Mouse (Mus musculus) layer of hippocampus, adult 6 months (tissue): ENCODE measurements around the gene Vps39. TPM values are rescaled to one million over a fixed set of nuclear protein-coding genes. Genes with fewer than 3 reads are reported as not detected.

ENCODE experiments used
- long read RNA-seq, 2 experiments: library from polyadenylated mRNA; unstranded; transcript quantifications; one replicate each; pipeline ENCODE4 v2.0.0; 2019 to 2020
- polyA plus RNA-seq: library from polyadenylated mRNA; unstranded; fragments of <200 nt; fragmentation: Nextera tagmentation; gene quantifications from 2 replicates; pipeline ENCODE4 v1.2.3, GENCODE M21; 2021

Vps39 gene
- polyA plus RNA-seq: 25.0 and 26.8 TPM in 2 replicates
- long read RNA-seq, experiment 1, full-length matches to known transcripts: 10 of 26 reads
- long read RNA-seq, experiment 1, partial matches to known transcripts: 5 of 26 reads
- long read RNA-seq, experiment 1, other reads (novel, unspliced or antisense): 11 of 26 reads
- long read RNA-seq, experiment 2, full-length matches to known transcripts: 110 of 154 reads
- long read RNA-seq, experiment 2, partial matches to known transcripts: 13 of 154 reads
- long read RNA-seq, experiment 2, other reads (novel, unspliced or antisense): 31 of 154 reads

GRCm38 (mm10) chr2:120352682-120353646 is at the start of gene Vps39:
Vps39 (minus strand) TSS chr2:120353137.

GRCm38 (mm10) chr2:120313976-120314375 is 39.0 kb downstream of the Vps39 start, which contains the start of gene Pla2g4f:
Pla2g4f (minus strand) TSS chr2:120314165.

GRCm38 (mm10) chr2:120288995-120289394 is 63.9 kb downstream of the Vps39 start, which contains the start of gene Pla2g4d:
Pla2g4d (minus strand) TSS chr2:120289197.

Other genes starting within 250 kb of the Vps39 start
- gene Ehd4, start 198.5 kb downstream of the Vps39 start, polyA plus RNA-seq: 7.5 and 8.0 TPM in 2 replicates
- gene Pla2g4e, start 107.8 kb downstream of the Vps39 start, polyA plus RNA-seq: 1.4 and 2.5 TPM in 2 replicates
- 0.04 TPM in 1 of 2 replicates, not detected in the other for gene Pla2g4d, start 63.9 kb downstream of the Vps39 start, polyA plus RNA-seq
- not detected in 2 replicates for gene Pla2g4f, start 39.0 kb downstream of the Vps39 start, polyA plus RNA-seq
- gene Ganc, start 50.8 kb upstream of the Vps39 start, polyA plus RNA-seq: 4.7 and 5.8 TPM in 2 replicates
- 2.5 and 4.1 TPM in 2 replicates for gene Tmem87a, start 51.0 kb upstream of the Vps39 start, polyA plus RNA-seq
- gene Capn3, start 102.9 kb upstream of the Vps39 start, polyA plus RNA-seq: 10.4 TPM in 2 replicates
- 98.4 and 110 TPM in 2 replicates for gene Zfp106, start 210.7 kb upstream of the Vps39 start, polyA plus RNA-seq
- 7.6 and 10.2 TPM in 2 replicates for gene Snap23, start 214.5 kb upstream of the Vps39 start, polyA plus RNA-seq